Mouse (Mus musculus) kidney, postnatal 0 days (tissue): ENCODE data around the gene Evi2. TPM values are rescaled to one million over a fixed set of nuclear protein-coding genes. Genes with fewer than 3 reads are reported as not detected.
A peak's percentile ranks its signal among the peaks of the same experiment; 100 is the strongest.

ENCODE experiments used
- ATAC-seq: fragments of 200-750 bp; cut with Nextera tagmentation; replicated peaks from 2 replicates; pipeline ENCODE4 v1.8.0; 2017; ENCODE audit warnings: low read depth, moderate number of reproducible peaks, moderate TSS enrichment, moderate library complexity; ENCODE audit not compliant: low FRiP score
- DNase-seq: peaks from one replicate; pipeline ENCODE4 v3.0.0-alpha.2; 2016; ENCODE audit warnings: low spot score
- H3K27ac ChIP-seq: fragments of 300-500 bp; sonication (generic); 2 replicates; pipeline ENCODE4 v1.5.1; 2014; ENCODE audit warnings: mild to moderate bottlenecking
- H3K27me3 ChIP-seq: fragments of 300-500 bp; sonication (generic); 2 replicates; pipeline ENCODE4 v1.6.1; 2014; ENCODE audit warnings: low read length, mixed read lengths; ENCODE audit not compliant: insufficient read depth
- H3K36me3 ChIP-seq: fragments of 300-500 bp; sonication (generic); 2 replicates; pipeline ENCODE4 v1.6.1; 2014; ENCODE audit warnings: low read length, mixed read lengths; ENCODE audit not compliant: insufficient read depth
- H3K4me1 ChIP-seq: fragments of 300-500 bp; sonication (generic); replicated peaks from 2 replicates; pipeline ENCODE4 v1.6.1; 2014; ENCODE audit warnings: antibody characterized with exemption, low read length, mixed read lengths; ENCODE audit not compliant: insufficient read depth
- H3K4me2 ChIP-seq: fragments of 300-500 bp; sonication (generic); 2 replicates; pipeline ENCODE4 v1.6.1; 2014; ENCODE audit warnings: mild to moderate bottlenecking, low read length, moderate library complexity, mixed read lengths
- H3K4me3 ChIP-seq: fragments of 300-500 bp; sonication (generic); replicated peaks from 2 replicates; pipeline ENCODE4 v1.5.1; 2014; ENCODE audit warnings: low read depth, low read length
- H3K9ac ChIP-seq: fragments of 300-500 bp; sonication (generic); 2 replicates; pipeline ENCODE4 v1.6.1; 2014; ENCODE audit warnings: low read depth, low read length
- H3K9me3 ChIP-seq: fragments of 300-500 bp; sonication (generic); replicated peaks from 2 replicates; pipeline ENCODE4 v1.6.1; 2016; ENCODE audit warnings: low read length, inconsistent platforms, mixed read lengths
- CTCF ChIP-seq: IDR thresholded peaks from 2 replicates; pipeline ENCODE4 v1.5.1; 2016; ENCODE audit warnings: antibody characterized with exemption, low read depth, mild to moderate bottlenecking, moderate library complexity
- WGBS: fragments of 180-500 bp; shearing (Covaris S2); extraction: QIAGEN DNeasy Blood & Tissue Kit; methylation state at CpG from one replicate; pipeline ENCODE4 v1.1.7; 2014; 5-methylcytosine and 5-hydroxymethylcytosine counted together
- polyA plus RNA-seq: library from polyadenylated mRNA; unstranded; fragments of >200 nt; fragmentation: Nextera tagmentation; extraction: Ambion mirVana; gene quantifications from 2 replicates; pipeline ENCODE4 v1.2.1, GENCODE M21; 2015

The Evi2 gene
- polyA plus RNA-seq, 1 experiment from 2014 or later = 0.12 TPM

DNA sequence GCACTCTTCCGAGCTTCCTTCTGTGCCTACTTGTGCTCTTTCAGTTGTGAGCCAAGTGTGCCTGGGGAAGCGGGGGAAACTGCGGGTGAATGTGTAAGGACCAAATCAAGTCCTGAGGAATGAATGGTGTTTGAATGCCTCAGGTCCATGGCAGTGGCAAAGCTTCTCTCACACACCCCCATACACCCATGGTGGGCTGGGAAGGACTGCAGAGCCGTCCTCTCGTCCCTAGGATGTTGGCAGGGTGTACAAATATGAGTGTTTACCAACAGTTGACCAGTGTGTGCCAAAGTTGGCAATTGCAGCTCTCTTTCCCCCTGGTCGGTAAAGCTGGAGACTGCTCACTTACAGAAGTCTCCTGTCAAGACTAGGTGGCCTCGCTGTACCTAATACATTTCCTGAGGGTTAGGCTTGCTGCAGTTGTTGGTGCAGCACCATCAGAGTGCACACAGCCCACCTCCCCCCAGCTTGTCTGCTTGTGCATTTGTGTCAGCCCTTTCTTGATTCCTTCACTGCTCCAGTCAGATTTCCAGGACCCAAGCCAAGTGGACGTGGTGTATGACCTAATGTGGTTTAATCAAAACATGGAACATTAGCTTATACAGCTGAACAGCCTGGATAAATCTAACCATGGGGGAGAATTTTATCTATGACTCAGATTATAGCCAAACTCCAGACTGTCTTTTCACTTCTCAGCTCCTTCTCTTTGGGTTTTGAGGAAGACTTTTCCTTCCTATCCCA is 3.7 kb upstream of the Evi2 start:
- Histone ChIP-seq H3K4me3 (no peak overlapping the region), H3K27ac (no peak overlapping the region), H3K4me2 (no peak overlapping the region), H3K9ac (no peak overlapping the region), H3K36me3 (peaks cover 14% of the 10 kb centered on the region), H3K4me1 (no peaks in the 10 kb centered on the region), H3K9me3 (no peaks in the 10 kb centered on the region), H3K27me3 (no peaks in the 10 kb centered on the region)
- WGBS = 79% methylated on average over 8 of the region's 8 CpGs
- DNase-seq (peak; percentile 76), ATAC-seq (no peak)
- no peak for TF ChIP-seq CTCF

GRCm38 (mm10) chr11:79533311-79533710 is 2.9 kb upstream of the Evi2 start:
- no peak overlapping the region for H3K27ac ChIP-seq
- WGBS = 87% methylated on average over 6 of the region's 6 CpGs
- DNase-seq = no peak

DNA sequence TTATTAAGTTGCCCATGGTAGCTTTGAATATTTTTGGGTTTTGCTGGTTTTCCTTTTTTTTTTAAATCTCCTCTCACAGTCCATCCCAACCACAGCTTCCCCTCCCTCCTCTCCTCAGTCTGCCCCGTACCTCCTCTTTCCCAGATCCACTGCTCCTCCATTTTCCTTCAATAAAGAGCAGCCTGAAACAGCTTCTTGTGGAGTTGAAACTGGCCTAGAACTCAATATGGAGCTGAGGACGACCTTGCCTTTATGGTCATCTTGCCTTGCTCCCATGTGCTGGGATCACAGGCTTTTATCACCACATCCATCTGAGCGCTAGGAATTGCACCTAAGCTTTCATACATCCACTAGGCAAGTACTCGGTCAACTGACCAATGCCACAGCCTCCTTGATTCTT is 1.1 kb upstream of the Evi2 start:
- 94% methylated on average over 4 of the region's 4 CpGs for WGBS
- Histone ChIP-seq H3K4me2 (no peak overlapping the region), H3K36me3 (peaks cover 19% of the 10 kb centered on the region; the same call in 1 of the 2 replicates), H3K9me3 (no peaks in the 10 kb centered on the region), H3K4me3 (no peak overlapping the region), H3K27ac (no peak overlapping the region), H3K9ac (no peak overlapping the region), H3K27me3 (no peaks in the 10 kb centered on the region), H3K4me1 (0 out of 2 replicates have a peak, but pooled peaks cover 4% of the 10 kb centered on the region)
- DNase-seq = no peak
- TF ChIP-seq CTCF = no peak
- ATAC-seq = no peak

More at GRCm38 (mm10) chr11:79533311-79533710, 2.9 kb upstream of the Evi2 start:
- Histone ChIP-seq H3K9me3 (no peaks in the 10 kb centered on the region), H3K4me2 (no peak overlapping the region), H3K27me3 (no peaks in the 10 kb centered on the region), H3K4me3 (no peak overlapping the region), H3K9ac (no peak overlapping the region), H3K4me1 (no peaks in the 10 kb centered on the region), H3K36me3 (peaks cover 18% of the 10 kb centered on the region)
- ATAC-seq = no peak
- TF ChIP-seq CTCF = no peak

DNA sequence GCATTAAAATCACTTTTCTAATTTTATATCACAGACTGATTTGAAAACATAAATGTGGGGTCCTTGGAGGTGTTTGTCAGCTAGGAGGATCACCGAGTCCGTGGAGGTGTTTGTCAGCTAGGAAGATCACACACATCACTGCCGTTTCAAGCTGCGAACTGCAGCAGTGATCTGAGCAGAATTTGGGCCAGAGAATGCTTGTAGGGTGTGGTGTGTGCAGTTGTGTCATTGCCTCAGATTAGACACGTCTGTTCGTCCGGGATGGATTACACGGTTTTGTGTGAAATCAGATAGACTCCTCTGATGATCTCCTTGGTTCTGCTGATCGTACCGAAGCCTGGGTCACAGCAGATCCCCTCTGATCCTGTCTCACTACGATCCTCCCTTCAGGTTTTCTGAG is 385 bp upstream of the Evi2 start:
- Histone ChIP-seq H3K36me3 (peaks cover 19% of the 10 kb centered on the region; the same call in 1 of the 2 replicates), H3K27ac (no peak overlapping the region), H3K4me1 (0 out of 2 replicates have a peak, but pooled peaks cover 4% of the 10 kb centered on the region), H3K4me2 (no peak overlapping the region), H3K9ac (no peak overlapping the region), H3K9me3 (no peaks in the 10 kb centered on the region), H3K27me3 (no peaks in the 10 kb centered on the region), H3K4me3 (no peak overlapping the region)
- ATAC-seq = no peak
- WGBS = 84% methylated on average over 11 of the region's 11 CpGs
- TF ChIP-seq CTCF = no peak
- DNase-seq = no peak

- H3K4me2 ChIP-seq = no peak overlapping the region
- 90% methylated on average over 2 of the region's 2 CpGs for WGBS
Measured at GRCm38 (mm10) chr11:79529736-79530135, 653 bp downstream of the Evi2 start.

DNA sequence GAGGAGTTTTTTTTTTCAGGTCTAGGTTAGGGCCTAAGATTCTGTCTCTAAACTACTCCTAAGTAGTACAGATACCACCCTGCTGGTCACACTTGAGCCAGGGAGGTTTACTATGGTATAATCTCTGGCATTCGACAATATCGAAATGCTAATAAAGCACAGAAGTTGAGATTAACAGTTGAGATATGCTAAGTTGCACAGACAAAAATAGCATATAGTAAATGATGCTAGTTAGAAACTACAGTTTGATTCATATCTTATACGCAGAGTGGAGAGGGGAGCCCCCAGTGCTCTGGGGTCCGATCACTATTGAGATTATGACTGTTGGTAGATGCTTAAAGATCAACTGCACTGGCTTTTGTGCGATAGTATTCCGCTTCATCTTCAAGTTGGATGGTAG is 1.2 kb downstream of the Evi2 start:
- 90% methylated on average over 6 of the region's 6 CpGs for WGBS
- Histone ChIP-seq H3K4me3 (no peak overlapping the region), H3K9ac (no peak overlapping the region), H3K4me1 (0 out of 2 replicates have a peak, but pooled peaks cover 4% of the 10 kb centered on the region), H3K4me2 (no peak overlapping the region), H3K9me3 (no peaks in the 10 kb centered on the region), H3K27me3 (no peaks in the 10 kb centered on the region), H3K36me3 (peaks cover 19% of the 10 kb centered on the region; the same call in 1 of the 2 replicates), H3K27ac (no peak overlapping the region)
- DNase-seq = no peak
- no peak for ATAC-seq
- no peak for TF ChIP-seq CTCF

More at GRCm38 (mm10) chr11:79529736-79530135, 653 bp downstream of the Evi2 start:
- H3K36me3 ChIP-seq = peaks cover 19% of the 10 kb centered on the region; the same call in 1 of the 2 replicates
- H3K9me3 ChIP-seq = no peaks in the 10 kb centered on the region
- no peak overlapping the region for H3K27ac ChIP-seq
- H3K4me3 ChIP-seq = no peak overlapping the region
- no peak for DNase-seq
- H3K27me3 ChIP-seq = no peaks in the 10 kb centered on the region
- H3K4me1 ChIP-seq = 0 out of 2 replicates have a peak, but pooled peaks cover 4% of the 10 kb centered on the region
- no peak overlapping the region for H3K9ac ChIP-seq
- no peak for TF ChIP-seq CTCF
- ATAC-seq = no peak
